ENCODE assay signal across 10 mouse cellular contexts in genomic region chr5:96351963-96352362, GRCm38 (mm10). TPM values are rescaled to one million over a fixed set of nuclear protein-coding genes. Genes with fewer than 3 reads are reported as not detected.
DNase-seq lines count a peak whose midpoint lies in the region.
"Had no signal": no experiment of that assay in that cellular context is flagged by ENCODE, and none has a peak within 500 bp of the region (broad histone marks: within the 10 kb centered on the region; RNA-seq: fewer than 3 reads in every experiment).

No protein-coding gene starts in this region.

- DNase-seq in adrenal gland, postnatal 25 days, result peak; percentile 12
- no peak for DNase-seq in adrenal gland, postnatal 4 days (ENCODE audit: low spot score in 2 of 2)
- peak; percentile 30 for DNase-seq in kidney, postnatal 10 days
- DNase-seq in kidney, postnatal 14 days, result no peak
- DNase-seq in 416B (ENCODE audit: low read depth), result peak; percentile 17
- peak; percentile 13 for DNase-seq in c-Kit-positive CD71-positive TER-119-positive erythroid progenitor cells, embryonic 14.5 days (ENCODE audit: low spot score)
- DNase-seq in right cerebral cortex, postnatal 4 days, result no peak
- no peak for DNase-seq in ovary, adult 18-20 months (ENCODE audit: low spot score)
- DNase-seq: heart, postnatal 14 days; midbrain, embryonic 14.5 days had no signal

RNA-seq across cellular contexts. Expression of gene Fras1, which starts 21.8 kb away (rescaled TPM):
- 2.1 and 3.5 TPM in 2 replicates for total RNA-seq in adrenal gland, postnatal 25 days (2021)
- 10 to 100 TPM; 12.1 to 26.7 TPM for total RNA-seq in adrenal gland, postnatal 4 days (2021)

Comparison
In these comparisons a context has a peak if more than half of its experiments do, and no peak if none do; other contexts are left out.
1. DNase-seq: peak in adrenal gland, postnatal 25 days (single experiment), kidney, postnatal 10 days (single experiment), 416B (single experiment) and c-Kit-positive CD71-positive TER-119-positive erythroid progenitor cells, embryonic 14.5 days (single experiment); none in adrenal gland, postnatal 4 days (0 of 2), kidney, postnatal 14 days (single experiment), right cerebral cortex, postnatal 4 days (single experiment) and ovary, adult 18-20 months (single experiment).